Mouse (Mus musculus): ENCODE measurements around the gene Treml4.

DNA sequence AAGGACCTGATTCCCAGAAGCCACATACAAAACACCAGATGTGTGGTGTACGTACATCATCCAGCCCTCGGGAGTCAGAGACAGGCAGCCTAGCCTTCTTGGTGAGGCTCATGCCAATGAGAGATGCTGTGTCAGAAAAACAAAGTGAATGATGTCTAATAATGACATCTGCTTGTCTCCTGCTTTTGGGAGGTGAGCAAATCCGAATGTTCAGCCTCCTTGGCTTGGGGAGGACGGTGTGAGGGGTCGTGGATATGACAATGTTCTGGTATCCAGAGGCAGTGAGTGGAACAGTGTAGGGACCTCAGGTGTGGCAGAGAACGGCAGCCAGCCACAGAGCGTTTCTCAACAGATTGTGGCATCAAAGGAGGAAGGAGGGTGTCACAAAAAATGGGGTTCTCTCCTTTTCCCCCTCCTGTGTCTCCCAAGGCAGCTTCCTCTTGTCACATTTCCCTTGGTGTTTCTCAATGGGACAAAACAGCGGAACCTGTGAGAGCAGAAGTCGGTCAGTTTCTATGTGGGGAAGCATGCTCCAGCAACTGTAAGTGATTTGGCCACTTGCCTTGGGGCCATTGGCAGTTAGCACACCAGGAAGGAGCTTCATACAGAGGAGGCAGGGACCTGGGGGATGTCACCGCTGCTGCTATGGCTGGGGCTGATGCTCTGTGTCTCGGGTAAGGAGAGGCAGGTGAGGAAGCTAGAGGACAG lies 16.7 kb upstream of the Treml4 start, which contains the start of gene Trem3:
- no peak for TF ChIP-seq POLR2A (IDR thresholded peaks at IDR 0.05; ENCODE audit: insufficient read depth, low read length)
- no peak for TF ChIP-seq CTCF (IDR thresholded peaks at IDR 0.05; ENCODE audit: low read depth, low read length)

All from ES-Bruce4 (cell line).